Mouse (Mus musculus): ENCODE measurements around the gene Mrps12.

GRCm38 (mm10) chr7:28781261-28781663, 39.6 kb upstream of the Mrps12 start:
- no peak for TF ChIP-seq ETS1 (IDR thresholded peaks at IDR 0.05; ENCODE audit: low read depth, low read length)
- TF ChIP-seq MAFK (IDR thresholded peaks at IDR 0.05; ENCODE audit: borderline replicate concordance, low read depth, low read length): no peak
- no peak for TF ChIP-seq CTCF (IDR thresholded peaks at IDR 0.05 in 2 of 3, conservative IDR thresholded peaks at IDR 0.05 in 1 of 3; ENCODE audit: control insufficient read depth in 1 of 3, insufficient read depth in 1 of 3, low read depth in 2 of 3, low read length in 3 of 3, poor library complexity in 1 of 3, severe bottlenecking in 1 of 3)
- TF ChIP-seq MAX (IDR thresholded peaks at IDR 0.05; ENCODE audit: low read length): no peak
- no peak for TF ChIP-seq POLR2A (IDR thresholded peaks at IDR 0.05; ENCODE audit: control insufficient read depth in 1 of 2, insufficient read depth in 1 of 2, low read depth in 1 of 2, low read length in 2 of 2, poor library complexity in 1 of 2)
- no peak for TF ChIP-seq TCF12 (IDR thresholded peaks at IDR 0.05; ENCODE audit: low read depth, low read length)
- TF ChIP-seq ZKSCAN1 (IDR thresholded peaks at IDR 0.05; ENCODE audit: low read depth, low read length): no peak
- no peak for TF ChIP-seq CHD1 (IDR thresholded peaks at IDR 0.05; ENCODE audit: low read depth, low read length)
- no peak for TF ChIP-seq GATA1 (IDR thresholded peaks at IDR 0.05; ENCODE audit: low read depth, low read length)
